Mouse (Mus musculus) embryonic facial prominence, embryonic 11.5 days (tissue): ENCODE data around the gene Zfp777. TPM values are rescaled to one million over a fixed set of nuclear protein-coding genes. Genes with fewer than 3 reads are reported as not detected.
A peak's percentile ranks its signal among the peaks of the same experiment; 100 is the strongest.

ENCODE experiments used
- ATAC-seq: fragments of 200-750 bp; cut with Nextera tagmentation; replicated peaks from 2 replicates; pipeline ENCODE4 v1.8.0; 2017; ENCODE audit warnings: low read depth; ENCODE audit not compliant: insufficient number of reproducible peaks, low FRiP score, low TSS enrichment
- DNase-seq: peaks from one replicate; pipeline ENCODE4 v3.0.0-alpha.2; 2015; ENCODE audit warnings: low spot score
- H3K27ac ChIP-seq: fragments of 300-500 bp; sonication (generic); replicated peaks from 2 replicates; pipeline ENCODE4 v1.5.1; 2014; ENCODE audit warnings: mild to moderate bottlenecking, low read depth, low read length, control low read depth
- H3K27me3 ChIP-seq: fragments of 300-500 bp; sonication (generic); 2 replicates; pipeline ENCODE4 v1.6.1; 2014; ENCODE audit warnings: mild to moderate bottlenecking, low read length, moderate library complexity, mixed read lengths; ENCODE audit not compliant: control insufficient read depth, insufficient read depth
- H3K36me3 ChIP-seq: fragments of 300-500 bp; sonication (generic); replicated peaks from 2 replicates; pipeline ENCODE4 v1.6.1; 2014; ENCODE audit warnings: low read depth, mild to moderate bottlenecking, low read length, moderate library complexity, mixed read lengths; ENCODE audit not compliant: control insufficient read depth, insufficient read depth
- H3K4me1 ChIP-seq: fragments of 300-500 bp; sonication (generic); 2 replicates; pipeline ENCODE4 v1.6.1; 2014; ENCODE audit warnings: low read length, mixed read lengths; ENCODE audit not compliant: control insufficient read depth, insufficient read depth
- H3K4me2 ChIP-seq: fragments of 300-500 bp; sonication (generic); 2 replicates; pipeline ENCODE4 v1.6.1; 2014; ENCODE audit warnings: low read depth, mild to moderate bottlenecking, control low read depth, low read length, moderate library complexity
- H3K4me3 ChIP-seq: fragments of 300-500 bp; sonication (generic); 2 replicates; pipeline ENCODE4 v1.5.1; 2014; ENCODE audit warnings: low read depth, low read length, control low read depth
- H3K9ac ChIP-seq: fragments of 300-500 bp; sonication (generic); replicated peaks from 2 replicates; pipeline ENCODE4 v1.6.1; 2014; ENCODE audit warnings: mild to moderate bottlenecking, control low read depth, low read length
- H3K9me3 ChIP-seq: fragments of 300-500 bp; sonication (generic); replicated peaks from 2 replicates; pipeline ENCODE4 v1.6.1; 2016; ENCODE audit warnings: mild to moderate bottlenecking, low read length, inconsistent platforms, mixed read lengths; ENCODE audit not compliant: control insufficient read depth
- WGBS: fragments of 180-500 bp; shearing (Covaris S2); extraction: QIAGEN DNeasy Blood & Tissue Kit; methylation state at CpG from one replicate; pipeline ENCODE4 v1.1.7; 2014; 5-methylcytosine and 5-hydroxymethylcytosine counted together
- polyA plus RNA-seq: library from polyadenylated mRNA; unstranded; fragments of >200 nt; fragmentation: Nextera tagmentation; extraction: Ambion mirVana; gene quantifications from 2 replicates; pipeline ENCODE4 v1.2.1, GENCODE M21; 2014

Gene Zfp777
- 7.7 and 7.8 TPM in 2 replicates for polyA plus RNA-seq

GRCm38 (mm10) chr6:48048426-48049272 is at the start of gene Zfp777:
TSS of gene Zfp777 (minus strand) at chr6:48048911.
- Histone ChIP-seq H3K27me3 (no peaks in the 10 kb centered on the region), H3K4me2 (peak within 1 kb of the TSS; percentile 79), H3K4me1 (no peaks in the 10 kb centered on the region), H3K4me3 (peak within 1 kb of the TSS; percentile 79), H3K36me3 (no peaks in the 10 kb centered on the region), H3K27ac (peak within 1 kb of the TSS; percentile 78), H3K9ac (peak within 1 kb of the TSS; percentile 92), H3K9me3 (no peaks in the 10 kb centered on the region)
- peak; percentile 83 for DNase-seq
- peak; percentile 85 for ATAC-seq
- 1% methylated on average over 56 of the region's 82 CpGs for WGBS

GRCm38 (mm10) chr6:48086957-48087715 is 38.4 kb upstream of the Zfp777 start:
- Histone ChIP-seq H3K4me2 (peak overlapping the region; percentile 55), H3K9ac (no peak overlapping the region), H3K4me1 (no peaks in the 10 kb centered on the region), H3K27me3 (no peaks in the 10 kb centered on the region), H3K9me3 (no peaks in the 10 kb centered on the region), H3K36me3 (peaks cover 10% of the 10 kb centered on the region), H3K4me3 (peak overlapping the region; percentile 92; the same call in 1 of the 2 replicates), H3K27ac (no peak overlapping the region)
- peak; percentile 18 for DNase-seq
- 42% methylated on average over 14 of the region's 14 CpGs for WGBS
- no peak for ATAC-seq

DNA sequence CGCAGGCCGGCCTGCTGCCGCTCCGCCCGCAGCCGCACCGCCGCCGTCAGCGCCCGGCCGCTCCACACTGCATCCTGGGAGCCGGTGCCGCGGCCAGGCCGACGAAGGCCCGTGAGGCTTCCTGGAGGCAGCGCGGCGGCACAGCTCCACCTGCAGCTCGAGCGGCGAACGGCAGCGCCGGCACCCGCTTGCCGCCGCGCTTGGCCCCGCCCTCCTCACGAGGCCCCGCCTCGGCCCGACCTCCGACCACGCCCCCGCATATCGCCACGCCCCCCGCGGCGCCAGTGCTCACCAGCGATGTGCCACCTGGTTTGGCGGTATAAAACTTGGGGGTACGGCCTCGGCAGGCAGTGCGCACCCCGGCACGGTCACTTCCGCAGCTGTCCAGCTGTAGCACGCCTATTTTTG is 37.8 kb upstream of the Zfp777 start, which contains the start of gene Zfp746:
Zfp746 (minus strand) TSS at position 123 of the 408 bp plus-strand sequence.
- Histone ChIP-seq H3K4me1 (no peaks in the 10 kb centered on the region), H3K4me2 (peak within 1 kb of the TSS; percentile 55), H3K27me3 (no peaks in the 10 kb centered on the region), H3K9ac (peak within 1 kb of the TSS; percentile 98), H3K9me3 (no peaks in the 10 kb centered on the region), H3K36me3 (peaks cover 12% of the 10 kb centered on the region), H3K4me3 (peak within 1 kb of the TSS; percentile 92), H3K27ac (peak within 1 kb of the TSS; percentile 91)
- under 1% methylated on average over 44 of the region's 53 CpGs for WGBS
- ATAC-seq (peak; percentile 89), DNase-seq (peak; percentile 90)

GRCm38 (mm10) chr6:48085521-48086404 is 37.1 kb upstream of the Zfp777 start:
- peak; percentile 54 for DNase-seq
- 4% methylated on average over 49 of the region's 72 CpGs for WGBS
- H3K4me1 ChIP-seq, result no peaks in the 10 kb centered on the region
- peaks cover 12% of the 10 kb centered on the region for H3K36me3 ChIP-seq
- H3K4me3 ChIP-seq, result peak overlapping the region; percentile 92
- ATAC-seq, result peak; percentile 91
- H3K9ac ChIP-seq, result peak overlapping the region; percentile 98
- H3K27ac ChIP-seq, result peak overlapping the region; percentile 91
- peak overlapping the region; percentile 55 for H3K4me2 ChIP-seq
- H3K9me3 ChIP-seq, result no peaks in the 10 kb centered on the region
- no peaks in the 10 kb centered on the region for H3K27me3 ChIP-seq

- Histone ChIP-seq H3K36me3 (peaks cover 17% of the 10 kb centered on the region), H3K9me3 (no peaks in the 10 kb centered on the region), H3K9ac (no peak overlapping the region), H3K4me3 (no peak overlapping the region), H3K27me3 (no peaks in the 10 kb centered on the region), H3K4me1 (no peaks in the 10 kb centered on the region), H3K4me2 (no peak overlapping the region), H3K27ac (no peak overlapping the region)
- 93% methylated on average over 6 of the region's 6 CpGs for WGBS
- DNase-seq, result no peak
- no peak for ATAC-seq
These were observed 35.1 kb upstream of the Zfp777 start for GRCm38 (mm10) chr6:48083733-48084191.

DNA sequence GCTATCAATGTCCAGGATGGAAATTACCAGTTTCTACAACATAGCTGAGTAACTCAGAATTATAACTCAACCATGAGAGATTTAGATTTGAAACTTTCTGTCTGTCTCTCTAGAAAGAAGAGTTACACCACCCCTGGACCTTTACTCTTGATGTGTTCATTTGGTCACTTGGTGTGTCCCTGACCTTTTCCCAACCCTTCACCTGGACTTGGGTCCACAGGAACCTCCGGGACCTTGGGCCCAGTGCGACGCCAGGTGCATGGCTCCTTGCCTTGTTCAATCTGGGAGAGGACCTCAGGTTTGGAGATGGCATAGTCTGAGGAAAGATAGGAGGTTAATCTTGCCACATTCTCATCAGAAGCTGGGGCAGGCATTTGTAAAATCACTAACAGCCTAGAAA is 33.2 kb upstream of the Zfp777 start:
- peaks cover 17% of the 10 kb centered on the region for H3K36me3 ChIP-seq
- no peak overlapping the region for H3K4me2 ChIP-seq
- no peak for ATAC-seq
- H3K4me1 ChIP-seq, result no peaks in the 10 kb centered on the region
- no peaks in the 10 kb centered on the region for H3K9me3 ChIP-seq
- no peak overlapping the region for H3K27ac ChIP-seq
- no peak overlapping the region for H3K4me3 ChIP-seq
- 94% methylated on average over 3 of the region's 3 CpGs for WGBS
- no peak overlapping the region for H3K9ac ChIP-seq
- DNase-seq, result no peak
- H3K27me3 ChIP-seq, result no peaks in the 10 kb centered on the region

DNA sequence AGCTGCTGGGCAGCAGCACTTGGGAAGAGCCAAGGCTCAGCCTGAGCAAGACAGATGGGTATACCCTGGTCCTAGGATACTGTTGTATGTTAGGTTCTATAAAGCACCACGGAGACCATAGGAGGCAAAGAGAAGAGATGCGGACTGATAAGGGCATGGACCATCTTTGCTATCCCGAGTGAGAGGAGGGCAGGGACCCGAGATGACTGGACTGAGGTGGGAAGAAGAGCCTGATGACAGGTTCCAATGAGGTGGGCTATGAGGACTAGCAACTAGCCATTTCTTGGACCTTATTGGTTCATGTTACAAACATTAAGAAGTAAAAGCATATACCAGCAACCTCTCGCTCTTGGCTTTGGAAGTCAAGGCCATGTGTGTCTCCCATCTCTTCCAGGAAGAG is 32.3 kb upstream of the Zfp777 start:
- DNase-seq, result no peak
- no peak overlapping the region for H3K27ac ChIP-seq
- H3K36me3 ChIP-seq, result peaks cover 17% of the 10 kb centered on the region
- no peaks in the 10 kb centered on the region for H3K27me3 ChIP-seq
- WGBS, result 90% methylated on average over 5 of the region's 5 CpGs
- no peak for ATAC-seq
- H3K9ac ChIP-seq, result no peak overlapping the region
- H3K4me3 ChIP-seq, result no peak overlapping the region
- no peak overlapping the region for H3K4me2 ChIP-seq
- no peaks in the 10 kb centered on the region for H3K9me3 ChIP-seq
- H3K4me1 ChIP-seq, result no peaks in the 10 kb centered on the region
